Mouse (Mus musculus) brain, embryonic 14.5 days (tissue): ENCODE measurements around the gene Cyp2t4. TPM values are rescaled to one million over a fixed set of nuclear protein-coding genes. Genes with fewer than 3 reads are reported as not detected.
A peak's percentile ranks its signal among the peaks of the same experiment; 100 is the strongest.

Experiments used
- DNase-seq: peaks from one replicate; pipeline ENCODE4 v3.0.0-alpha.2; 2011; ENCODE audit warnings: low read depth
- CTCF ChIP-seq: fragments of 200-500 bp; IDR thresholded peaks from 2 replicates; pipeline ENCODE4 v1.5.1; 2012; ENCODE audit warnings: inconsistent platforms, mild to moderate bottlenecking, moderate library complexity, borderline replicate concordance; ENCODE audit not compliant: insufficient read depth, insufficient read length; ENCODE audit errors: extremely low read depth
- POLR2A ChIP-seq: fragments of 200-500 bp; IDR thresholded peaks from 2 replicates; pipeline ENCODE4 v1.6.1; 2012; ENCODE audit warnings: mild to moderate bottlenecking, inconsistent platforms, borderline replicate concordance; ENCODE audit not compliant: poor library complexity, insufficient read depth, insufficient read length, severe bottlenecking; ENCODE audit errors: extremely low read depth
- polyA plus RNA-seq: library from polyadenylated mRNA; depleted of rRNA; stranded (reverse); fragments of >200 nt; gene quantifications from 2 replicates; pipeline ENCODE4 v1.2.3, GENCODE M21; 2012

The Cyp2t4 gene
- polyA plus RNA-seq, 1 experiment, result not detected

- no peak for DNase-seq
- TF ChIP-seq CTCF, result no peak
- no peak for TF ChIP-seq POLR2A
These were observed 9.4 kb downstream of the Cyp2t4 start for GRCm38 (mm10) chr7:27162780-27163449.

- TF ChIP-seq CTCF, result no peak
- TF ChIP-seq POLR2A, result no peak
These were observed 9.9 kb downstream of the Cyp2t4 start for GRCm38 (mm10) chr7:27163450-27163805.

GRCm38 (mm10) chr7:27164112-27164947 lies 10.8 kb downstream of the Cyp2t4 start:
- TF ChIP-seq CTCF (no peak), POLR2A (no peak)
- DNase-seq, result no peak

More at GRCm38 (mm10) chr7:27163450-27163805, 9.9 kb downstream of the Cyp2t4 start:
- DNase-seq, result no peak

GRCm38 (mm10) chr7:27165007-27165655 lies 11.6 kb downstream of the Cyp2t4 start:
- TF ChIP-seq CTCF, result no peak
- no peak for TF ChIP-seq POLR2A
- DNase-seq, result no peak

- no peak for DNase-seq
- no peak for TF ChIP-seq POLR2A
- TF ChIP-seq CTCF, result no peak
These were observed 12.2 kb downstream of the Cyp2t4 start for GRCm38 (mm10) chr7:27165696-27166095.

- no peak; the same call in 1 of the 2 replicates for TF ChIP-seq POLR2A
- TF ChIP-seq CTCF, result no peak
- peak; percentile 87 for DNase-seq
These were observed 12.7 kb downstream of the Cyp2t4 start for GRCm38 (mm10) chr7:27166229-27166613.

DNA sequence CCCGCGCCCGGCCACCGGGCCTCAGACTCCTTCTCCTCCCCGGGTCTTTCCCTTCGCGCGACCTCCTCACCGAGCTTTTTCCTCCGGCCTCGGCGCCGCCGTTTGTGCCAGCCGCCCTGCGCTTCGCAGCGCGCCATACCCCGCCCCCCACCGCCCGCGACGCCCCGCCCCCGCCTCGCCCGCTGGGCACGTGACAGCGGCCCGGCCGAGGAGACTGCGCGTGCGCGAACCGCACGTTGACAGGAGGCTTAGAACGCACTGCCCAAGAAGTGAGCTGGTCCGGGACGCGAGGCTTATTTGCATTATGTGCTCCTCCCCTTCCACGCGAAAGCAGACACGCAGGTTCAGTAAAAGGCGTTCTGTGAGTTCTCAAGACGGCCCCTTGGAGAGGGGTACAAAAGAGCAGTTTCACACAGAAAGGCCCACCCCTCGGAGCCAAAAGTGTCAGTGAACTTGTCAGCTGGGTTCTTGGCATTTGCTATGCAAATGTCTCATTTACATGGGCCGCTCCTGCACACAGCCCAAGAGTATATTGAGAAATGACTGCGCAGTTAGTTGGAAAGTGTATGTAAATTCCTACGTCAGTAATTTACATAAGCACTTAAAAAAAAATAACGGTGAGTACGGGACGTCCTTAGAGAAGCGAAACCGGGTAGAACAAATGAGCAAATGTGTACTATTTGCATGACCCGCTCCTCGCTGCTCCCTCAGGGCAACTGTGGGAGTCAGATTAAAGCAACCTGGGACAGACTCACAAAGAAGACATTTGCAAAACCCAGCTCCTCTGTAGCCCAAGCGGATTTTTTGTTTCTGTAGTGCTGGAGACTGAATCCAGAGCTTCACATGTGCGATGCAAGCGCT lies 13.3 kb downstream of the Cyp2t4 start, which contains the start of gene Egln2:
Egln2 (minus strand) TSS at position 189 of the 861 bp plus-strand sequence.
- TF ChIP-seq POLR2A (no peak; the same call in 1 of the 2 replicates), CTCF (no peak)
- peak; percentile 97 for DNase-seq

GRCm38 (mm10) chr7:27167475-27168094 lies 14.1 kb downstream of the Cyp2t4 start:
- TF ChIP-seq POLR2A (no peak), CTCF (no peak)
- no peak for DNase-seq

DNA sequence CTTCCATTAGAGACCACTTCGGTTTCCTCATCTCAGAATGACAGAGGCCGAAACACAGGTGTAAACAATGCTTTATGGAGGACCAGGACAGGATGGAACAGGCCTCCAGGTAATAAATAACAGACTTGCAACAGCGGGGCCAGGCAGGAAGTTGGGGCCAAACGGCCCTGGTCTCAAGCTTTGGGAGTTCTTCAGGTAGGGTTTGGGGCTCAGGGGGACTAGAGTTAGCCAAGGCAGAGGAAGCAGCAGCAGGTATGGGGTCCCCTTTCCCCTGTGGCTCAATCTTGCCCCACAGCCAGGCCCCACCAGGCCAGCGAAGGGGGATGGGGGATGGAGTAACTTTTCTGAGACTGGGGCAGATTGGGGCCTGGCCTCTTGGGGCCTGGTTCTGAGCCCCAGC lies 14.9 kb downstream of the Cyp2t4 start:
- no peak for TF ChIP-seq POLR2A
- TF ChIP-seq CTCF, result no peak
- DNase-seq, result no peak

DNA sequence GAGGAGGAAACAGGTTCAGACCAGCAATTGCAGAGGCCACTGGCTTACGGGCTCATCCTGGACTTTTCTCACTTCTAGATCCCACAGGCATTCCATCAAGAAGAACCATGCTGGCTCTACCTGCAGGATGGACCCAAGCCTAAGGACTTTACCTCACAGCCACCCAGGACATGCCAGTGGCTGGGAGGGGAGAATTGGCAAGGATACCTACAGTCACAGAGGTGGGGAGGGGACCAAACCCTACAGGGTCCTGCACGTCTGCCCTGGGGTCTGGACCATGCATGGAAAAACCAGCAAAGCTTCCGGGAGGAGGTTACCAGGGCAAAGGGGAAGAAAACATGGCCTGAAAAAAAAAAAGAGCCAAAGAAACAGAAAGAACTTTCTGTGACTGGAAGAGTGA lies 17.5 kb downstream of the Cyp2t4 start:
- TF ChIP-seq CTCF, result no peak
- TF ChIP-seq POLR2A, result no peak
- no peak for DNase-seq
